Mouse (Mus musculus) forebrain, embryonic 14.5 days (tissue): ENCODE measurements around the gene Sorl1. TPM values are rescaled to one million over a fixed set of nuclear protein-coding genes. Genes with fewer than 3 reads are reported as not detected.

Source experiments
- ATAC-seq: fragments of 200-750 bp; cut with Nextera tagmentation; 2 replicates; pipeline ENCODE4 v1.8.0; 2017; ENCODE audit warnings: mild to moderate bottlenecking, moderate library complexity
- DNase-seq: peaks from one replicate; pipeline ENCODE4 v3.0.0-alpha.2; 2015; ENCODE audit warnings: low spot score
- H3K27ac ChIP-seq: fragments of 300-500 bp; sonication (generic); 2 replicates; pipeline ENCODE4 v1.5.1; 2014; ENCODE audit warnings: low read depth, mild to moderate bottlenecking, control low read depth, low read length, moderate library complexity
- H3K27me3 ChIP-seq: fragments of 300-500 bp; sonication (generic); replicated peaks from 2 replicates; pipeline ENCODE4 v1.6.1; 2014; ENCODE audit warnings: low read length, control low read depth, mixed read lengths; ENCODE audit not compliant: control insufficient read depth, insufficient read depth
- H3K36me3 ChIP-seq: fragments of 300-500 bp; sonication (generic); 2 replicates; pipeline ENCODE4 v1.6.1; 2014; ENCODE audit warnings: low read length, control low read depth; ENCODE audit not compliant: control insufficient read depth, insufficient read depth
- H3K4me1 ChIP-seq: fragments of 300-500 bp; sonication (generic); 2 replicates; pipeline ENCODE4 v1.6.1; 2014; ENCODE audit warnings: antibody characterized with exemption, low read length, control low read depth; ENCODE audit not compliant: control insufficient read depth, insufficient read depth
- H3K4me2 ChIP-seq: fragments of 300-500 bp; sonication (generic); 2 replicates; pipeline ENCODE4 v1.6.1; 2014; ENCODE audit warnings: mild to moderate bottlenecking, control low read depth, low read length
- H3K4me3 ChIP-seq: fragments of 300-500 bp; sonication (generic); 2 replicates; pipeline ENCODE4 v1.5.1; 2014; ENCODE audit warnings: low read depth, low read length, control low read depth
- H3K9ac ChIP-seq: fragments of 300-500 bp; sonication (generic); 2 replicates; pipeline ENCODE4 v1.6.1; 2014; ENCODE audit warnings: mild to moderate bottlenecking, low read length, control low read depth, moderate library complexity
- H3K9me3 ChIP-seq: fragments of 300-500 bp; sonication (generic); replicated peaks from 2 replicates; pipeline ENCODE4 v1.6.1; 2016; ENCODE audit warnings: low read length, control low read depth, mixed read lengths; ENCODE audit not compliant: control insufficient read depth
- WGBS: fragments of 180-500 bp; shearing (Covaris S2); extraction: QIAGEN DNeasy Blood & Tissue Kit; methylation state at CpG from one replicate; pipeline ENCODE4 v1.1.7; 2014; 5-methylcytosine and 5-hydroxymethylcytosine counted together
- polyA plus RNA-seq: library from polyadenylated mRNA; unstranded; fragments of >200 nt; fragmentation: Nextera tagmentation; extraction: Ambion mirVana; gene quantifications from 2 replicates; pipeline ENCODE4 v1.2.1, GENCODE M21; 2014

Sorl1 gene
- polyA plus RNA-seq, 1 experiment from 2014 or later: 10.8 TPM

DNA sequence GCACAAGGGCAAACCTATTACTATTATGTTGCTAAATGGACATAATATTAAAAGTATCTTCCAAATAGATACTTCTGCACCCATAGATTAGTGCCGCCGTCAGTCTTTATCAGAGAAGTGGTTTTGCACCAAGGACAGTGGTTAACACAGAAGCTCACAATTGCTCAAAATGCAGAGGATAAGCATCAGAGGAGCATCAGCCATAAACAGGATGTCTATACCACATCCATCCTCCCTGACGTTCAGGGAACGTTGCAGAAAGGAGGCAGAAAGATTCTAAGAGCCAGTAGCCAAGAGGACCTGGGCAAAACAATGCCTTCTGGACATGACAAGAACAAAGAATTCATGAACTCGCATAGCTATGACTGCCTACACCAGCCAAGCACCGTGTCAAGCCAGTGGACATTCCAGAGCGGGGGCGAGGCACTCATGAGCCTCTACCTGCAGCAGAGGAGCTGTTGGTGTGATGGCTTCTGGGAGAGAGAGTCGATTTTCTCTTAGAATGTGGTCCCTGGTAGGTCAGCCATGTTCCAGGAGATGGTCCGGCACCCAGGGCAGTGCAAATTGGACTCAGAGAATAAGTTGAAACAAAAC is 47.7 kb downstream of the Sorl1 start:
- H3K4me2 ChIP-seq: no peak overlapping the region
- no peak overlapping the region for H3K4me3 ChIP-seq
- H3K4me1 ChIP-seq: no peaks in the 10 kb centered on the region
- H3K27me3 ChIP-seq: no peaks in the 10 kb centered on the region
- DNase-seq: no peak
- no peak for ATAC-seq
- H3K27ac ChIP-seq: no peak overlapping the region
- H3K36me3 ChIP-seq: 0 out of 2 replicates have a peak, but pooled peaks cover 7% of the 10 kb centered on the region
- H3K9ac ChIP-seq: no peak overlapping the region
- 95% methylated on average over 10 of the region's 10 CpGs for WGBS
- no peaks in the 10 kb centered on the region for H3K9me3 ChIP-seq

DNA sequence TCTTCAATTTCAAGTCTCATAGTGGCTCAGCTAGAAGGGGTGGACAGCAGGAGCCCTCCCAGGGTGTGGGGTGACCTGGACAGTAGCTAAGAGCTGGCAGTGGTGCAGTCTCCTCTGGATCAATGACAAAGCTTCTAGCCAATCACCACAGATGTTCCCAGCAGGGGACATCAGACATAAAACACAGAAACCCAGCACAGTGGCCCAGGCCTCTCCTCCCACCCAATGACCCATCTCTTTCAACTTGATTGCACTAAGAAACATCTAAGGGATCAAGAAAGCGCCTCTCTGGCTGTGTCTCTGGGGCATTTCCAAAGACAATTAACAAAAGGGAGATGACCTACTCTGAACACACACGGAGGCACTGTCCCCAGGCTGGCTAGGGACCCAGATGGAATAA is 48.9 kb downstream of the Sorl1 start:
- no peak overlapping the region for H3K9ac ChIP-seq
- no peak overlapping the region for H3K4me2 ChIP-seq
- no peaks in the 10 kb centered on the region for H3K9me3 ChIP-seq
- peaks cover 3% of the 10 kb centered on the region; the same call in 1 of the 2 replicates for H3K36me3 ChIP-seq
- DNase-seq (no peak), ATAC-seq (no peak)
- no peak overlapping the region for H3K4me3 ChIP-seq
- 59% methylated on average over 2 of the region's 2 CpGs for WGBS
- H3K27me3 ChIP-seq: no peaks in the 10 kb centered on the region
- no peak overlapping the region for H3K27ac ChIP-seq
- H3K4me1 ChIP-seq: no peaks in the 10 kb centered on the region

- no peak overlapping the region for H3K27ac ChIP-seq
- no peaks in the 10 kb centered on the region for H3K9me3 ChIP-seq
- H3K36me3 ChIP-seq: no peaks in the 10 kb centered on the region; the same call in 1 of the 2 replicates
- no peaks in the 10 kb centered on the region for H3K4me1 ChIP-seq
- H3K27me3 ChIP-seq: no peaks in the 10 kb centered on the region
- H3K4me2 ChIP-seq: no peak overlapping the region
- H3K9ac ChIP-seq: no peak overlapping the region
- no peak overlapping the region for H3K4me3 ChIP-seq
- DNase-seq (no peak), ATAC-seq (no peak)
- 62% methylated on average over 4 of the region's 4 CpGs for WGBS
Measured at GRCm38 (mm10) chr9:42072010-42072409, 52.1 kb downstream of the Sorl1 start.

GRCm38 (mm10) chr9:42070856-42071255 is 53.2 kb downstream of the Sorl1 start:
- no peak overlapping the region for H3K27ac ChIP-seq

DNA sequence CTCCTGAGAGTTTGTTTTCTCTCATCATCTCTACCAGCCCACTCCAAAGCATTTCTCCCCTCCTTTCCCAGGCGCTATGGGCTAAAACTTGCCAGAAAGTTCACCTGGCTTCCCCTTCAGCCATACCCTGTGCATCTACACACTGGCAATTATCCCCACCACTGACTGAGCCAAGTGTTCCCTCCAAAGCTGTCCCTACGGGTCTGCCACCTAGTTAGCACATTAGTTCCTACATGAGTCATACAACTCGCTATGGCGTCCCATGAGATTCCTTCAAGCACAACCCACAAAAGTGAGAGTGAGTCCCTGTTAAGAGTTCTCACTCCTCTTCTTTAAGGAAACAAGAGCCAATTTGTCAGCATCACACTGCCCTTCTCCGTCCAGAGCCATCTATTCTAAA is 54.6 kb downstream of the Sorl1 start:
- H3K4me3 ChIP-seq: no peak overlapping the region
- no peak overlapping the region for H3K9ac ChIP-seq
- H3K4me1 ChIP-seq: no peaks in the 10 kb centered on the region
- 92% methylated on average over 5 of the region's 5 CpGs for WGBS
- no peaks in the 10 kb centered on the region; the same call in 1 of the 2 replicates for H3K36me3 ChIP-seq
- no peaks in the 10 kb centered on the region for H3K9me3 ChIP-seq
- no peak overlapping the region for H3K27ac ChIP-seq
- ATAC-seq: no peak
- no peaks in the 10 kb centered on the region for H3K27me3 ChIP-seq
- no peak overlapping the region for H3K4me2 ChIP-seq
- no peak for DNase-seq

More at GRCm38 (mm10) chr9:42070856-42071255, 53.2 kb downstream of the Sorl1 start:
- 94% methylated on average over 6 of the region's 6 CpGs for WGBS
- Histone ChIP-seq H3K9ac (no peak overlapping the region), H3K4me3 (no peak overlapping the region), H3K27me3 (no peaks in the 10 kb centered on the region), H3K36me3 (no peaks in the 10 kb centered on the region; the same call in 1 of the 2 replicates), H3K4me1 (no peaks in the 10 kb centered on the region), H3K9me3 (no peaks in the 10 kb centered on the region), H3K4me2 (no peak overlapping the region)
- no peak for ATAC-seq
- no peak for DNase-seq

DNA sequence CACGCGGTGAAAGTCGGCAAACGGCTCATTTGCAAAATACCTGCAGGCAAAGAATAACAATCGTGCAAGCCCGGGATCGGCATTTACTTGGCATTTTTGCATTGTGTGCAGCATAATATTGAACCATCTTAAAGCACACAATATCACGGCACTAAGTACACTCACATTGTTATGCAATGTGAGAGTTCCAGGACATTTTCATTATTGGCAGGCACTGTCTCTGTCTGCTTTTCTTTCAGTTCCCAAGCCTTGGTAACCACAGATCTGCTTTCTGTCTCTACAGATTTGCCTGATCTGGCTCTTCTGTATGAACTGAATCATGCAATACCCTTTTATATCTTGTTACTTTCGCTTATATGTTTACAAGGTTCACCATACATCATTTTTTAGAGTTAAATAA is 56.1 kb downstream of the Sorl1 start:
- DNase-seq: no peak
- no peaks in the 10 kb centered on the region for H3K9me3 ChIP-seq
- H3K9ac ChIP-seq: no peak overlapping the region
- ATAC-seq: no peak
- 80% methylated on average over 9 of the region's 9 CpGs for WGBS
- H3K27me3 ChIP-seq: no peaks in the 10 kb centered on the region
- no peak overlapping the region for H3K27ac ChIP-seq
- H3K4me2 ChIP-seq: no peak overlapping the region
- peaks cover 7% of the 10 kb centered on the region; the same call in 1 of the 2 replicates for H3K36me3 ChIP-seq
- no peaks in the 10 kb centered on the region for H3K4me1 ChIP-seq
- H3K4me3 ChIP-seq: no peak overlapping the region

DNA sequence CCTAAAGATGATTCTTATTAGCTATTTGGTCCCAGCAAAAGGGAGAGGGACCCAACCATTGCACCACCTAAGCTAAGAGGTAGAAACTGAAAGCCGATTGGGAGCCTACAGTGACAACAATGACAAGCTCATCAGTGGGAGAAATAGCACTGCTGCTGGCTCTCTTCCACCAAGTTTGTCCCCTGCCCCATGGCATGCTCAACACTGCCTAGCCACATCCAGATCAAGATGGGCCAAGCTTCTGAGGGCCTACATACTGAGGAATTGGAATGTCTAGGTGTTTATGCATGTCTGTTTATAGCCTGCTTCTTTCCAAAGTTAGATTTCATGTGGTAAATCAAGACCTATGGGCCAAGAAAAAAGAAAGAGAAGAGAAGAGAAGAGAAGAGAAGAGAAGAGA is 58.3 kb downstream of the Sorl1 start:
- no peaks in the 10 kb centered on the region for H3K4me1 ChIP-seq
- ATAC-seq: no peak
- H3K27ac ChIP-seq: no peak overlapping the region
- 73% methylated on average over 1 of the region's 1 CpGs for WGBS
- peaks cover 7% of the 10 kb centered on the region; the same call in 1 of the 2 replicates for H3K36me3 ChIP-seq
- no peak for DNase-seq
- H3K27me3 ChIP-seq: no peaks in the 10 kb centered on the region
- H3K9ac ChIP-seq: no peak overlapping the region
- no peaks in the 10 kb centered on the region for H3K9me3 ChIP-seq
- no peak overlapping the region for H3K4me2 ChIP-seq
- no peak overlapping the region for H3K4me3 ChIP-seq

GRCm38 (mm10) chr9:42063391-42063790 is 60.7 kb downstream of the Sorl1 start:
- Histone ChIP-seq H3K27me3 (no peaks in the 10 kb centered on the region), H3K9me3 (no peaks in the 10 kb centered on the region), H3K27ac (no peak overlapping the region), H3K9ac (no peak overlapping the region), H3K36me3 (peaks cover 7% of the 10 kb centered on the region; the same call in 1 of the 2 replicates), H3K4me3 (no peak overlapping the region), H3K4me2 (no peak overlapping the region), H3K4me1 (no peaks in the 10 kb centered on the region)
- DNase-seq (no peak), ATAC-seq (no peak)
- WGBS: 80% methylated on average over 4 of the region's 4 CpGs

DNA sequence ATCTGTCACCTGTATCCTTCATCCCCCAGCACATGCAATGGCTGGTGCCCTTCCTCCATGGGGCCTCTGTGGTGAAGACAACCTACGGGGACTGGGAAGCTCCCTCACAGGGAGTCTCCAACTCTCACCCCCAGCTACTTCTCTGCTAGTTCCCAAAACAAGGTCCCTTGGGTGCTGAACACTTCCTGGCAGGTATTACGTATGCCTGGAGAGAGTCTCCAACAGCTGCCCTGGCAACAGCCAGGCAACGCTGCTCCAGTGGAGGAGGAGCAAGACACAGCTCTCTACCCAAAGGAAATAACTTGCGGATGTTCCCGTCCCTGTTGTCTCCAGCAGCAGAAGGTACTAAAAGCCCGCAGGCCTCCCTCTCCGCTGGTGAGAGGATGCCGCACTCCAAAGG is 61.8 kb downstream of the Sorl1 start:
- 89% methylated on average over 8 of the region's 8 CpGs for WGBS
- DNase-seq (no peak), ATAC-seq (no peak)
- no peaks in the 10 kb centered on the region for H3K9me3 ChIP-seq
- no peaks in the 10 kb centered on the region for H3K4me1 ChIP-seq
- no peaks in the 10 kb centered on the region for H3K27me3 ChIP-seq
- no peak overlapping the region for H3K9ac ChIP-seq
- H3K27ac ChIP-seq: no peak overlapping the region
- peaks cover 7% of the 10 kb centered on the region; the same call in 1 of the 2 replicates for H3K36me3 ChIP-seq
- H3K4me3 ChIP-seq: no peak overlapping the region
- H3K4me2 ChIP-seq: no peak overlapping the region
